Mouse (Mus musculus) bone marrow, adult 2 months (tissue): ENCODE measurements around the gene Adamts14. TPM values are rescaled to one million over a fixed set of nuclear protein-coding genes. Genes with fewer than 3 reads are reported as not detected.
A peak's percentile ranks its signal among the peaks of the same experiment; 100 is the strongest.

Source experiments
- H3K27ac ChIP-seq: fragments of 200-500 bp; 2 replicates; pipeline ENCODE4 v1.5.1; 2012; ENCODE audit warnings: low read depth, mild to moderate bottlenecking, control low read depth, inconsistent platforms, low read length; ENCODE audit not compliant: control insufficient read depth, poor library complexity, insufficient read depth
- H3K4me1 ChIP-seq: fragments of 200-500 bp; 2 replicates; pipeline ENCODE4 v1.6.1; 2011; ENCODE audit warnings: low read length; ENCODE audit not compliant: control insufficient read depth, insufficient read depth
- H3K4me3 ChIP-seq: fragments of 200-500 bp; replicated peaks from 2 replicates; pipeline ENCODE3; 2011; ENCODE audit warnings: mild to moderate bottlenecking, low read depth, low read length, control low read depth; ENCODE audit not compliant: control insufficient read depth
- CTCF ChIP-seq: fragments of 200-500 bp; IDR thresholded peaks from 2 replicates; pipeline ENCODE4 v1.5.1; 2011; ENCODE audit warnings: low read length, control low read depth; ENCODE audit not compliant: control insufficient read depth, insufficient read depth
- POLR2A ChIP-seq: fragments of 200-500 bp; IDR thresholded peaks from 2 replicates; pipeline ENCODE4 v1.6.1; 2011; ENCODE audit warnings: low read depth, mild to moderate bottlenecking, control low read depth, low read length, borderline replicate concordance; ENCODE audit not compliant: control insufficient read depth
- WGBS: fragments of 180-500 bp; shearing (Covaris S2); methylation state at CpG from one replicate; pipeline ENCODE4 v1.1.7; 2018; 5-methylcytosine and 5-hydroxymethylcytosine counted together
- polyA plus RNA-seq: library from polyadenylated mRNA; stranded (reverse); fragments of >200 nt; gene quantifications from 2 replicates; pipeline ENCODE4 v1.2.4, GENCODE M21; 2011; ENCODE audit warnings: low replicate concordance; ENCODE audit not compliant: missing spikeins, insufficient read depth, insufficient read length

Adamts14 gene
- polyA plus RNA-seq, 1 experiment: 3.6 TPM

DNA sequence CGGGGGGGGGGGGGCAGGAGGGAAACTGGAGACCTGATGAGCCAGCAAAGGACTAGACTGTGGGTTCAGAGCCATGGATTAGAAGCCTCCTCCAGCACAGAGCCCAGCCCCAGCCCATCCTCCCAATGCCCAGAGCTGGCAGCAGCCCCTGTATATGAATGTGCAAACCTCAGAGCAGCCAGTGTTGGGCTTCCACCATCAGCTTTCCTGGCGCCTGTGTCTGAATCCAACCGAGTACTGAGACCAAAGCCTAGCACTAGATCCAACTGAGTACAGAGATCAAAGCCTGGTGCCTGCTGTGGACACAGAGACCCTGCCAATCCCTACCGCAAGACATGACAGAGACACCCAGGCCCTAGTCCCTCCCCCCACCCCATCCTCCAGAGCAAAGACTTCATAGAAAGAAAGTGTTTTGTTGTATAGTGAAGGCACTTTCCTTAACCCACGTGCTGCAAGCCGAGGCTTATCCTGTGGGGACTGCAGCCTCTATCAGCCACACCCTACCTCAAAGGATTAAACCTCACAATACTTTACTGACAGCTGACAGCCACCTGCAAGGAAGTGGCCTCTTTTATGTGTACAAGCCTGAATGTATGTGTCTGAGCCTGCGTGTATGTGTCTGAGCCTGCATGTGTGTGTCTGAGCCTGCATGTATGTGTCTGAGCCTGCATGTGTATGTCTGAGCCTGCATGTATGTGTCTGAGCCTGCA, 40.2 kb downstream of the Adamts14 start:
- peak overlapping the region; percentile 59; the same call in 1 of the 2 replicates for H3K27ac ChIP-seq
- WGBS: 61% methylated on average over 7 of the region's 7 CpGs

DNA sequence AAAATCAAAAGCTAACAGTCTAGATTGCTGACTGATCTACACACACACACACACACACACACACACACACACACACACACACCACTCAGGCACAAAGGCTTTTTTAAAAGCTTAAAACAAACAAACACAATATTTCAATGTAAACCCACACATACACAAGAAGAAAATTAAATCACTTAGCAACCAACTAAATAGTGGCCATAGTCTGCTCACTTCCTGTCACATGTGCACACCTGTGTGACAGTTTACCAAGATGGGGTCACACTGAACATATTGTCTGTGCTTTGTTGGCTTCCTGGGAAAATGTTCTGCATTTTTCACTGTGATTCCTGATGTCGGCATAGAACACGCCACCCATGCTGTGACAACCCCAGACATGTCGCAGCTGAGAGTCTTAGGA, 41.5 kb downstream of the Adamts14 start:
- H3K27ac ChIP-seq: no peak overlapping the region
- no peaks in the 10 kb centered on the region; the same call in 1 of the 2 replicates for H3K4me1 ChIP-seq
- WGBS: 81% methylated on average over 3 of the region's 3 CpGs
- no peak overlapping the region for H3K4me3 ChIP-seq
- no peak for TF ChIP-seq POLR2A
- TF ChIP-seq CTCF: no peak

More for the DNA sequence above, 40.2 kb downstream of the Adamts14 start:
- TF ChIP-seq CTCF: no peak
- TF ChIP-seq POLR2A: no peak
- H3K4me3 ChIP-seq: no peak overlapping the region
- no peaks in the 10 kb centered on the region; the same call in 1 of the 2 replicates for H3K4me1 ChIP-seq

DNA sequence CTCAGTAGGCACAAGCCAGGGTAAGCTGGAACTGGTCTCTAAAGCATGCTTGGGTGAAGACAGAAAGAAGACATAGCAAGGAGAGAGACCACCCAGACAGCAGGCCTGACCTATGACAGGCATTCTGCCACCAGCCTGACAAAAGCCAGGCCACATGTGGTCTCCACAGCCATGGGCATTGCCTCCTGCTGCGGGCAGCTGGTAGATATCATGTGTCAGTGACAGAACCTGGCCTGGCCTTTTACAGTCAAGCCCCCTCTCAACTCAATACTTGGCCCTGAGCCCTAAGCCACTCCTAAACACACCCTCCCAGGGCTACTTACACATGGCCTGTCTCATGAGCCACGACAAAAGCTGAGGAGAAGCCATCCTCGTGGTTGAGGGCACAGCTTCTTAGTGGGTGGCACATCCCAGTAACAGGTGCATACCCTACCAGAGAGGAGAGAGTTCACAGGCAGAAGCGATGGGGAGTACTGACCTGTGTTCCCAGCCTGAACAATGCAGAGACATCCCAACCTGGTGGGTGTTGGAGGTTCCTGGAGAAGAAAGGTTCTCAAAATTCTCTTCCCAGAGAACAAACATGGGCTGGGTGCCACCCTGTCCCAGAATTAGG, 46.3 kb downstream of the Adamts14 start:
- 55% methylated on average over 4 of the region's 4 CpGs for WGBS
- no peak overlapping the region for H3K27ac ChIP-seq
- H3K4me3 ChIP-seq: no peak overlapping the region
- no peaks in the 10 kb centered on the region for H3K4me1 ChIP-seq
- TF ChIP-seq CTCF: no peak
- TF ChIP-seq POLR2A: no peak

DNA sequence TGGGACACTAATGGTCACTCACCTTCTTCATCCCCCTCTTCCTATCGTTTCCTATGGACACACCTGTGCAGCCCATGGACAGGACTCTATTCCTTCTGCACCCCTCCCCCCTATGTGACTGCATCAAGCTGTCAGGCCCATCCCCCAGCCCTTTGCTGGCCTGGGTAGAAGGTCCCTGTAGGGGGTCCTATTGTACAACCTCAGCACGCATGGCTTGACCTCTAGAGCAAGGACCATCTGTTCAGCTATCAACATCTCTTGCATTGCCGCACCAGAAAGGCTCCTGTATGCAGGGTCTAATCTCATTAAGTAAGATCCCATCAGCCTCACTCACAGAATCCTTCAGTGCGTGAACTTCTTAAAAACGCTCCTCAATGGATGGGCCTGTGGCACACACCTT, 47.5 kb downstream of the Adamts14 start:
- no peak overlapping the region for H3K4me3 ChIP-seq
- WGBS: 76% methylated on average over 5 of the region's 5 CpGs

DNA sequence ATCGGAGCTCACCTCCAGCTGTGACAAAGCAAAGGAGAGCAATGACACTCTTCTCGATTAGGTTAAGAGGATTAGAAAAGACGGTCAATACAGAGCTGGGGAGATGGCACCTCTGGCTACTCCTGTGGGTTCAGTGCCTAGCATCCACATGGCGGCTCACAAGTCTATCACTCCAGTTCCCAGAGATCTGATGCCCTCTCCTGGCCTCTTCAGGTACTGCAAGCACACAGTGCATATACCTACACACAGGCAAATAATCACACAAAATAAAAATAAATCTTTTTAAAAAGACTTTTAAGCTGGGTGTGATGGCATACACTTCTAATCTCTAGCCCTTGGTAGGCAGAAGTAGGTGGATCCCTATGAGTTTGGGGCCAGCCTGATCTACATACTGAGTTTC, 53.9 kb downstream of the Adamts14 start:
- 90% methylated on average over 4 of the region's 4 CpGs for WGBS
- no peaks in the 10 kb centered on the region for H3K4me1 ChIP-seq
- H3K27ac ChIP-seq: no peak overlapping the region
- no peak overlapping the region for H3K4me3 ChIP-seq
- no peak for TF ChIP-seq POLR2A

More for the DNA sequence above, 47.5 kb downstream of the Adamts14 start:
- TF ChIP-seq POLR2A (no peak), CTCF (no peak)
- H3K27ac ChIP-seq: no peak overlapping the region
- H3K4me1 ChIP-seq: no peaks in the 10 kb centered on the region

DNA sequence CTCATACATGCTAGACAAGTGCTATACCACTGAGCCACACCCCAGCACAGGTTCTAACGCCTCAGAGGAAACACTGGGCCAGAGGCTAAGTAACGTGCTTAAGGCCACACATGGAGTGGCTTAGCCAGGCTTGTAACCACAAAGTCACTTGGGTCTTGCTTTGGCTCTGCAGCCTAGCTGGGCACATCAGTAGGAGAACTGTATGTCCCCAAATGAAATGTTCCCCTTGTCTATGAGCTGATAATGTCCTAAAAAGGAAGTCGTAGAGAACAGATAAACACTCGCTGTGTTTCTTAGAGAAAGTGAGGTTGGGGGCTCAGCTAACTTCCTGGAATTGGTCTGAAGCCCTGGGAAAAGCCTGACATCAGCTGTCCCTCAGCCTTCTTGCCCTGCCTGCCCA, 57.1 kb downstream of the Adamts14 start:
- Histone ChIP-seq H3K4me3 (no peak overlapping the region), H3K4me1 (no peaks in the 10 kb centered on the region), H3K27ac (no peak overlapping the region)
- 17% methylated on average over 4 of the region's 4 CpGs for WGBS
- TF ChIP-seq CTCF (no peak), POLR2A (no peak)

DNA sequence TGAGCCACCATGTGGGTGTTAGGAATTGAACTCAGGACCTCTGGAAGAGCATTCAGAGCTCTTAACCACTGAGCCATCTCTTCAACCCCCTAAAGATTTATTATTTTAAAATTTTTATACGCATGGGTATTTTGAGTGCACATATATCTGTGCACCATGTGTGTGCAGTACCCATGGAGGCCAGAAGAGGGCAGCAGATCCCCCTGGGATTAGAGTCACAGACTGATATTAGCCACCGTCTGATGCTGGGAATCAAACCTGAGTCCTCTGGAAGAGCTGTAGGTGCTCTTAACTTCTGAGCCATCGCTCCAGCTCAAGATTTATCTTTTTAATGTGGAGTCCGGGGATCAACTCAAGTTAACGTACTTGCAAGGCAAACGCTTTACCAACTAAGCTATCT, 57.6 kb downstream of the Adamts14 start:
- 92% methylated on average over 6 of the region's 6 CpGs for WGBS
- no peak overlapping the region for H3K4me3 ChIP-seq
- TF ChIP-seq POLR2A (no peak), CTCF (peak; percentile 28; the same call in 1 of the 2 replicates)

DNA sequence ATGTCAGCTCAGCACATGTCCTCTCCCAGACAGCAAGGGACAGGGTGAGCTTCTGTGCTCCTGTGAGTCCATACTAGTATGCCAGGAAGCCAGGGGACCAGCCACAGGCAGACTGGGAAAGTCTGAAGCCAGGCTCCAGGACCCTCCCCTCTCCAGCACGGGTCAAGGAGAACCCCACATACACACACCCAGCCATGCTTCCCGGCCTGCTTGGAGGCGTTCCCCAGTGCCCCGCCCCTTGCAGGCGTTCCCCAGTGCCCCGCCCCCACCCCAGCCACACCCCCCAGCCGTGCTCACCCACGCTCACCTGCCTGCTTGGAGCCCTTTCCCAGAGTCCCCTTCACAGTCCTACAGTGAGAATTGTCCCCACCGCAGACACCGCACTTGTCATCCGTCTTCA, 60.4 kb downstream of the Adamts14 start:
- Histone ChIP-seq H3K4me1 (no peaks in the 10 kb centered on the region), H3K4me3 (no peak overlapping the region), H3K27ac (no peak overlapping the region)
- WGBS: 24% methylated on average over 11 of the region's 11 CpGs
- TF ChIP-seq POLR2A: no peak

More for the DNA sequence above, 57.6 kb downstream of the Adamts14 start:
- Histone ChIP-seq H3K4me1 (no peaks in the 10 kb centered on the region), H3K27ac (no peak overlapping the region)

DNA sequence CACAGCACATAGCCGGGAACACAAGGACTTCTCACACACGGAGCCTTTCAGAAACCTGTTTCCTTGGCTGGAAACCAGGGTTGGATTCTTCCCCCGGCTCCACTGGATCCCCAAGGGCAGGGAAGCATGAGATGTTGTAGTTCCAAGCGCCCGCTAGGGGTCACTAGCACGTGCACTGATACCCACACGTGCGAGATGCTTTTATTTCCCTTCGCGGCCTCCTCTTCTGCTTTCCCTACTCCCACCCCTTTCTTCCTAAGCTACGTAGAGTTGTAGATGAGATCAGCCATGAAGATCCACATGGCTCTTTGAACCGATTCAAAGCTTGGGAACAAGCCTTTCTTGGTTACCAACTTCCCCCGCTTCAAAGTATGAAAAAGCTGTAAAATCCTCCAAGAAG, 61.5 kb downstream of the Adamts14 start:
- no peak overlapping the region for H3K4me3 ChIP-seq
- no peaks in the 10 kb centered on the region for H3K4me1 ChIP-seq
- TF ChIP-seq POLR2A: no peak
- TF ChIP-seq CTCF: peak; percentile 60
- 9% methylated on average over 13 of the region's 13 CpGs for WGBS
- H3K27ac ChIP-seq: no peak overlapping the region
